Mouse (Mus musculus): ENCODE results near the gene Vcam1. TPM values are rescaled to one million over a fixed set of nuclear protein-coding genes. Genes with fewer than 3 reads are reported as not detected.

Vcam1 gene
- polyA plus RNA-seq, 2 experiments: 66.7 to 162 TPM

GRCm38 (mm10) chr3:116091706-116092105 lies 37.8 kb downstream of the Vcam1 start:
- no peak overlapping the region for H3K4me2 ChIP-seq (replicated peaks; ENCODE audit: low read depth, low read length, severe bottlenecking)
- H3K27ac ChIP-seq (replicated peaks; ENCODE audit: low read depth, low read length): no peak overlapping the region
- WGBS: 85% methylated on average over 5 of the region's 5 CpGs
- no peak overlapping the region for H3K4me3 ChIP-seq (replicated peaks; ENCODE audit: low read length)
- no peaks in the 10 kb centered on the region for H3K27me3 ChIP-seq (ENCODE audit: control insufficient read depth, insufficient read depth, low read length)
- peaks cover 7% of the 10 kb centered on the region for H3K9me3 ChIP-seq (ENCODE audit: control insufficient read depth, low read length)
- DNase-seq (ENCODE audit: low spot score) (no peak), ATAC-seq (ENCODE audit: low FRiP score, low read depth) (no peak)
- H3K36me3 ChIP-seq (ENCODE audit: control insufficient read depth, insufficient read depth, low read length): no peaks in the 10 kb centered on the region
- H3K9ac ChIP-seq (ENCODE audit: low read depth, low read length, severe bottlenecking): no peak overlapping the region
- H3K4me1 ChIP-seq (ENCODE audit: control insufficient read depth, insufficient read depth, low read length): no peaks in the 10 kb centered on the region
- no peak for TF ChIP-seq POLR2A (IDR thresholded peaks at IDR 0.05; ENCODE audit: borderline replicate concordance, extremely low read depth, insufficient read depth, insufficient read length)

- 60% methylated on average over 4 of the region's 4 CpGs for WGBS
- H3K4me2 ChIP-seq (replicated peaks; ENCODE audit: low read depth, low read length, severe bottlenecking): no peak overlapping the region
- ATAC-seq (ENCODE audit: low FRiP score, low read depth) (no peak), DNase-seq (ENCODE audit: low spot score) (no peak)
- no peaks in the 10 kb centered on the region for H3K27me3 ChIP-seq (ENCODE audit: control insufficient read depth, insufficient read depth, low read length)
- H3K9ac ChIP-seq (ENCODE audit: low read depth, low read length, severe bottlenecking): no peak overlapping the region
- no peak overlapping the region for H3K4me3 ChIP-seq (replicated peaks; ENCODE audit: low read length)
- H3K9me3 ChIP-seq (ENCODE audit: control insufficient read depth, low read length): peaks cover 7% of the 10 kb centered on the region
- no peaks in the 10 kb centered on the region for H3K36me3 ChIP-seq (ENCODE audit: control insufficient read depth, insufficient read depth, low read length)
- TF ChIP-seq POLR2A (IDR thresholded peaks at IDR 0.05; ENCODE audit: borderline replicate concordance, extremely low read depth, insufficient read depth, insufficient read length): no peak
- H3K27ac ChIP-seq (replicated peaks; ENCODE audit: low read depth, low read length): no peak overlapping the region
- H3K4me1 ChIP-seq (ENCODE audit: control insufficient read depth, insufficient read depth, low read length): no peaks in the 10 kb centered on the region
These were observed 43.5 kb downstream of the Vcam1 start for GRCm38 (mm10) chr3:116085962-116086361.

GRCm38 (mm10) chr3:116080939-116081676 lies 48.4 kb downstream of the Vcam1 start:
- H3K4me3 ChIP-seq (replicated peaks; ENCODE audit: low read length): no peak overlapping the region
- H3K9me3 ChIP-seq (ENCODE audit: control insufficient read depth, low read length): no peaks in the 10 kb centered on the region
- 28% methylated on average over 7 of the region's 7 CpGs for WGBS
- H3K36me3 ChIP-seq (ENCODE audit: control insufficient read depth, insufficient read depth, low read length): no peaks in the 10 kb centered on the region
- H3K4me2 ChIP-seq (replicated peaks; ENCODE audit: low read depth, low read length, severe bottlenecking): no peak overlapping the region
- H3K27ac ChIP-seq (replicated peaks; ENCODE audit: low read depth, low read length): no peak overlapping the region
- ATAC-seq (ENCODE audit: low FRiP score, low read depth) (peak; percentile 55; the same call in 1 of the 2 replicates), DNase-seq (ENCODE audit: low spot score) (peak; percentile 53)
- no peak for TF ChIP-seq POLR2A (IDR thresholded peaks at IDR 0.05; ENCODE audit: borderline replicate concordance, extremely low read depth, insufficient read depth, insufficient read length)
- H3K4me1 ChIP-seq (ENCODE audit: control insufficient read depth, insufficient read depth, low read length): 0 out of 2 replicates have a peak, but pooled peaks cover 4% of the 10 kb centered on the region
- no peaks in the 10 kb centered on the region for H3K27me3 ChIP-seq (ENCODE audit: control insufficient read depth, insufficient read depth, low read length)
- no peak overlapping the region for H3K9ac ChIP-seq (ENCODE audit: low read depth, low read length, severe bottlenecking)

GRCm38 (mm10) chr3:116080166-116080788 lies 49.2 kb downstream of the Vcam1 start:
- Histone ChIP-seq H3K4me2 (replicated peaks; ENCODE audit: low read depth, low read length, severe bottlenecking) (no peak overlapping the region), H3K4me1 (ENCODE audit: control insufficient read depth, insufficient read depth, low read length) (0 out of 2 replicates have a peak, but pooled peaks cover 4% of the 10 kb centered on the region), H3K27me3 (ENCODE audit: control insufficient read depth, insufficient read depth, low read length) (no peaks in the 10 kb centered on the region), H3K9me3 (ENCODE audit: control insufficient read depth, low read length) (no peaks in the 10 kb centered on the region), H3K9ac (ENCODE audit: low read depth, low read length, severe bottlenecking) (no peak overlapping the region), H3K36me3 (ENCODE audit: control insufficient read depth, insufficient read depth, low read length) (no peaks in the 10 kb centered on the region), H3K27ac (replicated peaks; ENCODE audit: low read depth, low read length) (no peak overlapping the region), H3K4me3 (replicated peaks; ENCODE audit: low read length) (no peak overlapping the region)
- DNase-seq (ENCODE audit: low spot score): no peak
- no peak for ATAC-seq (ENCODE audit: low FRiP score, low read depth)
- WGBS: 62% methylated on average over 8 of the region's 8 CpGs
- no peak for TF ChIP-seq POLR2A (IDR thresholded peaks at IDR 0.05; ENCODE audit: borderline replicate concordance, extremely low read depth, insufficient read depth, insufficient read length)

- no peak overlapping the region for H3K9ac ChIP-seq (ENCODE audit: low read depth, low read length, severe bottlenecking)
- no peaks in the 10 kb centered on the region for H3K9me3 ChIP-seq (ENCODE audit: control insufficient read depth, low read length)
- no peak for ATAC-seq (ENCODE audit: low FRiP score, low read depth)
- H3K27ac ChIP-seq (replicated peaks; ENCODE audit: low read depth, low read length): no peak overlapping the region
- 77% methylated on average over 4 of the region's 4 CpGs for WGBS
- H3K4me1 ChIP-seq (ENCODE audit: control insufficient read depth, insufficient read depth, low read length): 0 out of 2 replicates have a peak, but pooled peaks cover 4% of the 10 kb centered on the region
- no peak for DNase-seq (ENCODE audit: low spot score)
- H3K4me2 ChIP-seq (replicated peaks; ENCODE audit: low read depth, low read length, severe bottlenecking): no peak overlapping the region
- no peak overlapping the region for H3K4me3 ChIP-seq (replicated peaks; ENCODE audit: low read length)
- no peak for TF ChIP-seq POLR2A (IDR thresholded peaks at IDR 0.05; ENCODE audit: borderline replicate concordance, extremely low read depth, insufficient read depth, insufficient read length)
- no peaks in the 10 kb centered on the region for H3K27me3 ChIP-seq (ENCODE audit: control insufficient read depth, insufficient read depth, low read length)
- H3K36me3 ChIP-seq (ENCODE audit: control insufficient read depth, insufficient read depth, low read length): no peaks in the 10 kb centered on the region
These were observed 51.0 kb downstream of the Vcam1 start for GRCm38 (mm10) chr3:116078490-116078889.

Measured in limb, embryonic 14.5 days (tissue).